ENCODE assay signal across 22 mouse cellular contexts in the genomic region with DNA sequence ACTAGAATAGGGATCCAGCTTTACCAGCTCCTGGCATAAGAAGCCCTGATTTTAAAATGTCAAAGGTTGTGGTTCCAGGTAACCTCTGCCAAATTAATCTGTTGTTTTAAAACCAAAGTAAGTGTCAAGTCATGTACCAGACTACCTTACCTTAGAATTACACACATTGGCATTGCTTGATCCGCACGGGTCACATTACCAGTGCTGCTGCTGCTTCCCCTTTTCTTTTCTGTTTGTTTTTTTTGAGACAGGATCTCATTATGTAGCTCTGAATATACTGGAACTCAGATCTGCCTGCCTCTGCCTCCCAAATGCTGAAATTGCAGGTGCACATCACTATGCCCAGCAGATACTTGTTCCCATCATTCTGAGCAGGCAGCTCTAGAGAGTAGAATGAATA. TPM values are rescaled to one million over a fixed set of nuclear protein-coding genes. Genes with fewer than 3 reads are reported as not detected.
A peak's percentile ranks its signal among the peaks of the same experiment; 100 is the strongest.
DNase-seq lines count a peak whose midpoint lies in the region; ATAC-seq and TF ChIP-seq lines count a peak whose summit lies in the region.
"Had no signal": no experiment of that assay in that cellular context is flagged by ENCODE, and none has a peak within 500 bp of the region (broad histone marks: within the 10 kb centered on the region; RNA-seq: fewer than 3 reads in every experiment).

No protein-coding gene starts in this region.

- no peaks in the 10 kb centered on the region for H3K9me3 ChIP-seq in liver, embryonic 11.5 days (ENCODE audit: control insufficient read depth, low read length)
- no peaks in the 10 kb centered on the region for H3K9me3 ChIP-seq in E14TG2a.4 (ENCODE audit: low read length)
- no peaks in the 10 kb centered on the region for H3K9me3 ChIP-seq in liver, embryonic 15.5 days (replicated peaks)
- no peaks in the 10 kb centered on the region for H3K9me3 ChIP-seq in hindbrain, embryonic 16.5 days (ENCODE audit: control insufficient read depth, low read length)
- H3K9me3 ChIP-seq: embryonic facial prominence, embryonic 10.5 days; forebrain, embryonic 13.5 days; heart, embryonic 15.5 days; hindbrain, embryonic 10.5 days; hindbrain, embryonic 15.5 days had no signal

- TF ChIP-seq CTCF in liver, adult 2 months (IDR thresholded peaks at IDR 0.05; ENCODE audit: low read depth, low read length) = no peak
- TF ChIP-seq CTCF in E14TG2a.4 (conservative IDR thresholded peaks at IDR 0.05; ENCODE audit: low read length) = no peak

- H3K27ac ChIP-seq in liver, adult 2 months (replicated peaks; ENCODE audit: insufficient read depth, low read depth, low read length) = no peak overlapping the region
- no peak overlapping the region for H3K27ac ChIP-seq in liver, embryonic 11.5 days (ENCODE audit: low read depth, low read length)
- H3K27ac ChIP-seq in liver, embryonic 15.5 days (replicated peaks) = 0 out of 2 replicates have a peak overlapping the region, but pooled peaks have one; percentile 7
- H3K27ac ChIP-seq in hindbrain, embryonic 16.5 days (ENCODE audit: low read depth, low read length) = no peak overlapping the region
- H3K27ac ChIP-seq: embryonic facial prominence, embryonic 10.5 days; forebrain, embryonic 13.5 days; heart, embryonic 15.5 days; hindbrain, embryonic 10.5 days; hindbrain, embryonic 15.5 days had no signal

- TF ChIP-seq POLR2A in liver, adult 2 months (IDR thresholded peaks at IDR 0.05; ENCODE audit: extremely low read depth, insufficient read depth, low read length) = no peak

- H3K36me3 ChIP-seq in liver, adult 2 months (ENCODE audit: control insufficient read depth, insufficient read depth, low read length) = no peaks in the 10 kb centered on the region; the same call in 1 of the 2 replicates
- no peaks in the 10 kb centered on the region; the same call in 1 of the 2 replicates for H3K36me3 ChIP-seq in liver, embryonic 11.5 days (ENCODE audit: control insufficient read depth, insufficient read depth, low read length)
- peaks cover 32% of the 10 kb centered on the region for H3K36me3 ChIP-seq in E14TG2a.4 (ENCODE audit: insufficient read depth, low read length)
- H3K36me3 ChIP-seq in liver, embryonic 15.5 days (replicated peaks) = peaks cover 4% of the 10 kb centered on the region; the same call in 1 of the 2 replicates
- no peaks in the 10 kb centered on the region for H3K36me3 ChIP-seq in hindbrain, embryonic 16.5 days (ENCODE audit: control insufficient read depth, insufficient read depth, low read length)
- H3K36me3 ChIP-seq: heart, embryonic 15.5 days; hindbrain, embryonic 15.5 days had no signal

- no peak for ATAC-seq in liver, embryonic 11.5 days (replicated peaks; ENCODE audit: low FRiP score)
- ATAC-seq in liver, embryonic 15.5 days (ENCODE audit: insufficient read depth) = no peak
- no peak for ATAC-seq in hindbrain, embryonic 16.5 days
- ATAC-seq in megakaryocyte-erythroid progenitor cell, adult 5-6 weeks (replicated peaks; ENCODE audit: low FRiP score, low TSS enrichment, poor library complexity, severe bottlenecking) = no peak
- ATAC-seq: forebrain, embryonic 13.5 days; forebrain, postnatal 0 days had no signal

- no peaks in the 10 kb centered on the region for H3K27me3 ChIP-seq in liver, adult 2 months (ENCODE audit: control insufficient read depth, insufficient read depth, low read length)
- no peaks in the 10 kb centered on the region for H3K27me3 ChIP-seq in liver, embryonic 11.5 days (replicated peaks; ENCODE audit: control insufficient read depth, insufficient read depth, low read length)
- no peaks in the 10 kb centered on the region for H3K27me3 ChIP-seq in E14TG2a.4 (ENCODE audit: insufficient read depth, low read length)
- no peaks in the 10 kb centered on the region for H3K27me3 ChIP-seq in liver, embryonic 15.5 days
- no peaks in the 10 kb centered on the region for H3K27me3 ChIP-seq in hindbrain, embryonic 16.5 days (replicated peaks; ENCODE audit: control insufficient read depth, insufficient read depth, low read length)
- H3K27me3 ChIP-seq: forebrain, embryonic 13.5 days; heart, embryonic 15.5 days; hindbrain, embryonic 15.5 days had no signal

- WGBS in liver, adult 2 months = 19% methylated on average over 2 of the region's 2 CpGs
- 58% methylated on average over 2 of the region's 2 CpGs for WGBS in liver, embryonic 11.5 days
- 24% methylated on average over 2 of the region's 2 CpGs for WGBS in liver, embryonic 15.5 days (ENCODE audit: insufficient replicate concordance)
- WGBS in hindbrain, embryonic 16.5 days = 84% methylated on average over 2 of the region's 2 CpGs

- H3K79me2 ChIP-seq in liver, adult 2 months (ENCODE audit: control insufficient read depth, insufficient read depth, low read length) = peaks cover 88% of the 10 kb centered on the region

- H3K9ac ChIP-seq in liver, adult 2 months (ENCODE audit: low read depth, low read length) = no peak overlapping the region
- H3K9ac ChIP-seq in liver, embryonic 11.5 days (ENCODE audit: low read depth, low read length) = no peak overlapping the region
- no peak overlapping the region for H3K9ac ChIP-seq in liver, embryonic 15.5 days
- H3K9ac ChIP-seq in hindbrain, embryonic 16.5 days (ENCODE audit: low read depth, low read length) = no peak overlapping the region
- H3K9ac ChIP-seq: forebrain, embryonic 13.5 days; forebrain, postnatal 0 days; heart, embryonic 15.5 days; hindbrain, embryonic 15.5 days had no signal

- peaks cover 42% of the 10 kb centered on the region for H3K4me1 ChIP-seq in liver, adult 2 months (ENCODE audit: control insufficient read depth, insufficient read depth, low read length)
- peaks cover 63% of the 10 kb centered on the region for H3K4me1 ChIP-seq in liver, embryonic 11.5 days (replicated peaks; ENCODE audit: control insufficient read depth, insufficient read depth, low read length)
- peaks cover 98% of the 10 kb centered on the region for H3K4me1 ChIP-seq in E14TG2a.4 (replicated peaks; ENCODE audit: low read depth, low read length)
- peaks cover 89% of the 10 kb centered on the region for H3K4me1 ChIP-seq in liver, embryonic 15.5 days (replicated peaks)
- H3K4me1 ChIP-seq in hindbrain, embryonic 16.5 days (ENCODE audit: control insufficient read depth, insufficient read depth, low read depth, low read length) = no peaks in the 10 kb centered on the region; the same call in 1 of the 2 replicates

- no peak overlapping the region for H3K4me3 ChIP-seq in liver, adult 2 months (ENCODE audit: insufficient read depth, low read depth, low read length)
- no peak overlapping the region for H3K4me3 ChIP-seq in liver, embryonic 11.5 days (ENCODE audit: low read depth, low read length)
- 0 out of 2 replicates have a peak overlapping the region, but pooled peaks have one; percentile 13 for H3K4me3 ChIP-seq in E14TG2a.4 (replicated peaks; ENCODE audit: low read length)
- H3K4me3 ChIP-seq in liver, embryonic 15.5 days (replicated peaks) = no peak overlapping the region
- no peak overlapping the region for H3K4me3 ChIP-seq in hindbrain, embryonic 16.5 days (ENCODE audit: low read length)
- H3K4me3 ChIP-seq: embryonic facial prominence, embryonic 10.5 days; forebrain, embryonic 13.5 days; heart, embryonic 15.5 days; hindbrain, embryonic 10.5 days; hindbrain, embryonic 15.5 days had no signal

- no peak overlapping the region for H3K4me2 ChIP-seq in liver, embryonic 11.5 days
- no peak overlapping the region for H3K4me2 ChIP-seq in liver, embryonic 15.5 days
- H3K4me2 ChIP-seq in hindbrain, embryonic 16.5 days (ENCODE audit: low read length) = no peak overlapping the region
- H3K4me2 ChIP-seq: forebrain, embryonic 13.5 days; heart, embryonic 11.5 days; heart, embryonic 15.5 days; hindbrain, embryonic 15.5 days had no signal

- DNase-seq in liver, adult 2 months (ENCODE audit: extremely low read depth, low read depth, low spot score) = peak; percentile 42
- no peak for DNase-seq in liver, embryonic 11.5 days (ENCODE audit: low spot score)
- no peak for DNase-seq in layer of hippocampus, postnatal 10 days (ENCODE audit: low spot score in 2 of 2)
- DNase-seq: adrenal gland, adult 2 months; adrenal gland, postnatal 25 days; cerebellum, adult 18-20 months; cerebellum, adult 9-11 months; cerebellum, postnatal 36 days; forebrain, postnatal 0 days; gastrocnemius, postnatal 36 days; heart, adult 18-20 months; heart, postnatal 14 days had no signal

RNA-seq across cellular contexts. Expression of a gene that starts 21.0 kb away (rescaled TPM):
- total RNA-seq in liver, adult 2 months (2014; rRNA removed) = 19.7 and 31.4 TPM in 2 replicates
- polyA plus RNA-seq in liver, adult 2 months (2012; rRNA removed) = 34.7 and 39.8 TPM in 2 replicates
- 37.2 and 43.0 TPM in 2 replicates for polyA plus RNA-seq in liver, embryonic 11.5 days (2014; fragmentation: Nextera tagmentation; extraction: Ambion mirVana)
- 17.3 and 19.8 TPM in 2 replicates for polyA plus RNA-seq in liver, embryonic 15.5 days (2015; fragmentation: Nextera tagmentation; extraction: Ambion mirVana)
- polyA plus RNA-seq in hindbrain, embryonic 16.5 days (2015; fragmentation: Nextera tagmentation; extraction: Ambion mirVana) = 17.3 and 18.0 TPM in 2 replicates
- total RNA-seq in megakaryocyte-erythroid progenitor cell, adult 5-6 weeks (2014; fragmentation: Nextera tagmentation) = 138 and 152 TPM in 2 replicates
- 50.4 and 67.2 TPM in 2 replicates for total RNA-seq in megakaryocyte-erythroid progenitor cell, adult 5-6 weeks (2017)
- 10 to 100 TPM; 89.6 to 92.3 TPM for total RNA-seq in layer of hippocampus, postnatal 10 days (2021)
